ENCODE assay signal across 19 mouse cellular contexts in the genomic region with DNA sequence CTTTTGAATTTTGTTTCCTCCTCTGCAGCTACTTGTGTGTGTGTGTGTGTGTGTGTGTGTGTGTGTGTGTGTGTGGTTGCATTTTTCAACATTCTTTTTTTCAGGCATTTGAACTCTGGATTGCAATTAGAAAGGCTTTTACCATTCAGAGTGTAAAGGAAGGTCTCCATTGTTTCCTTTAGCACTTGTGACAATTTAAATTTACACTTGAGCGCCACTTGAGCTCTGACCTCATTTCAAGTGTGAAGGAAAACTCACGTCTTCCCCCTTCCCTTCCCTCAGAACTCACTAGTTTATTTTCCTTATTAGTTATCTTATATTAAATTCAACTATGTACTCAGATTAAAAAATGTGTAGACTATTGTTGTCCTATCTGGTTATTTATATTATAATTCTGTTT. TPM values are rescaled to one million over a fixed set of nuclear protein-coding genes. Genes with fewer than 3 reads are reported as not detected.
DNase-seq lines count a peak whose midpoint lies in the region; ATAC-seq and TF ChIP-seq lines count a peak whose summit lies in the region.
"Had no signal": no experiment of that assay in that cellular context is flagged by ENCODE, and none has a peak within 500 bp of the region (broad histone marks: within the 10 kb centered on the region; RNA-seq: fewer than 3 reads in every experiment).

No protein-coding gene starts in this region.

- no peaks in the 10 kb centered on the region for H3K36me3 ChIP-seq in lung, postnatal 0 days (ENCODE audit: insufficient read depth, low read length)
- H3K36me3 ChIP-seq in midbrain, embryonic 14.5 days (ENCODE audit: control insufficient read depth, insufficient read depth, low read length): no peaks in the 10 kb centered on the region
- H3K36me3 ChIP-seq: embryonic facial prominence, embryonic 10.5 days; embryonic facial prominence, embryonic 12.5 days; forebrain, embryonic 15.5 days had no signal

- TF ChIP-seq POLR2A in lung, adult 2 months (IDR thresholded peaks at IDR 0.05; ENCODE audit: borderline replicate concordance, extremely low read depth, low read depth, low read length): no peak

- TF ChIP-seq EP300 in lung, postnatal 0 days (IDR thresholded peaks at IDR 0.05): no peak

- H3K4me1 ChIP-seq in lung, adult 2 months (ENCODE audit: control insufficient read depth, insufficient read depth, low read length): peaks cover 8% of the 10 kb centered on the region; the same call in 1 of the 2 replicates
- H3K4me1 ChIP-seq in lung, postnatal 0 days (ENCODE audit: insufficient read depth, low read depth, low read length): peaks cover 4% of the 10 kb centered on the region
- peaks cover 14% of the 10 kb centered on the region; the same call in 1 of the 2 replicates for H3K4me1 ChIP-seq in midbrain, embryonic 14.5 days (ENCODE audit: control insufficient read depth, insufficient read depth, low read length)

- H3K4me3 ChIP-seq in lung, adult 2 months (replicated peaks; ENCODE audit: extremely low read depth, low read depth, low read length): no peak overlapping the region
- H3K4me3 ChIP-seq in lung, postnatal 0 days (ENCODE audit: low read depth, low read length): no peak overlapping the region
- no peak overlapping the region for H3K4me3 ChIP-seq in midbrain, embryonic 14.5 days (replicated peaks; ENCODE audit: low read depth, low read length)
- H3K4me3 ChIP-seq: embryonic facial prominence, embryonic 10.5 days; embryonic facial prominence, embryonic 12.5 days; forebrain, embryonic 13.5 days; forebrain, embryonic 15.5 days had no signal

- H3K9ac ChIP-seq in lung, postnatal 0 days (replicated peaks; ENCODE audit: low read depth): no peak overlapping the region
- H3K9ac ChIP-seq in midbrain, embryonic 14.5 days (replicated peaks; ENCODE audit: low read length): no peak overlapping the region
- H3K9ac ChIP-seq: embryonic facial prominence, embryonic 12.5 days; forebrain, embryonic 13.5 days; forebrain, embryonic 15.5 days had no signal

- H3K9me3 ChIP-seq in lung, postnatal 0 days (ENCODE audit: low read length): no peaks in the 10 kb centered on the region
- H3K9me3 ChIP-seq in midbrain, embryonic 14.5 days (ENCODE audit: control insufficient read depth, low read length): no peaks in the 10 kb centered on the region
- H3K9me3 ChIP-seq: embryonic facial prominence, embryonic 10.5 days; embryonic facial prominence, embryonic 12.5 days; forebrain, embryonic 13.5 days; forebrain, embryonic 15.5 days had no signal

- DNase-seq in lung, adult 18-20 months: peak; percentile 14 to 39
- no peak for DNase-seq in lung, adult 2 months
- peak; percentile 24 for DNase-seq in lung, postnatal 0 days (ENCODE audit: low spot score)
- no peak for DNase-seq in lung, postnatal 10 days
- DNase-seq in retina, embryonic 14.5 days (ENCODE audit: low spot score): peak; percentile 37
- DNase-seq in retina, postnatal 1 day: no peak
- DNase-seq in midbrain, embryonic 14.5 days: no peak
- DNase-seq: adrenal gland, adult 2 months; adrenal gland, postnatal 10 days; adrenal gland, postnatal 25 days; cerebellum, adult 11-12 months; cerebellum, adult 2 months; cerebellum, adult 9-10 months; cerebellum, postnatal 10 days; cerebellum, postnatal 25 days had no signal

- H3K27ac ChIP-seq in lung, postnatal 0 days (ENCODE audit: low read length): no peak overlapping the region
- H3K27ac ChIP-seq in midbrain, embryonic 14.5 days (replicated peaks; ENCODE audit: low read depth, low read length): no peak overlapping the region
- H3K27ac ChIP-seq: embryonic facial prominence, embryonic 10.5 days; embryonic facial prominence, embryonic 12.5 days; forebrain, embryonic 13.5 days; forebrain, embryonic 15.5 days had no signal

- no peak for ATAC-seq in lung, postnatal 0 days
- ATAC-seq in midbrain, embryonic 14.5 days (ENCODE audit: low FRiP score, low TSS enrichment): no peak
- ATAC-seq: forebrain, embryonic 13.5 days; forebrain, embryonic 15.5 days had no signal

- H3K27me3 ChIP-seq in lung, postnatal 0 days (replicated peaks; ENCODE audit: insufficient read depth, low read length): peaks cover 23% of the 10 kb centered on the region; the same call in 1 of the 2 replicates
- H3K27me3 ChIP-seq in midbrain, embryonic 14.5 days (ENCODE audit: control insufficient read depth, insufficient read depth, low read length): peaks cover 17% of the 10 kb centered on the region; the same call in 1 of the 2 replicates

- WGBS in lung, adult 2 months: 41% methylated on average over 2 of the region's 2 CpGs
- 34% methylated on average over 2 of the region's 2 CpGs for WGBS in lung, postnatal 0 days
- WGBS in midbrain, embryonic 14.5 days: 68% methylated on average over 2 of the region's 2 CpGs

- no peak for TF ChIP-seq CTCF in lung, adult 2 months (IDR thresholded peaks at IDR 0.05; ENCODE audit: insufficient read depth, low read length)
- no peak for TF ChIP-seq CTCF in lung, postnatal 0 days (IDR thresholded peaks at IDR 0.05)

- no peak overlapping the region for H3K4me2 ChIP-seq in lung, postnatal 0 days (replicated peaks; ENCODE audit: low read depth, low read length)
- no peak overlapping the region for H3K4me2 ChIP-seq in midbrain, embryonic 14.5 days (ENCODE audit: low read length)
- H3K4me2 ChIP-seq: embryonic facial prominence, embryonic 12.5 days; forebrain, embryonic 13.5 days; forebrain, embryonic 15.5 days had no signal

RNA-seq across cellular contexts. Expression of a gene that starts 2.8 kb away (rescaled TPM):
- polyA plus RNA-seq in lung, adult 2 months (2012; rRNA removed): 0.20 TPM in 2 replicates
- polyA plus RNA-seq in lung, postnatal 0 days (2015; fragmentation: Nextera tagmentation; extraction: Ambion mirVana): 2.7 and 3.1 TPM in 2 replicates
- polyA plus RNA-seq in midbrain, embryonic 14.5 days (2014; fragmentation: Nextera tagmentation; extraction: Ambion mirVana): 13.5 and 19.7 TPM in 2 replicates

Comparison
In these comparisons a context has a peak if more than half of its experiments do, and no peak if none do; other contexts are left out.
1. DNase-seq: peak in lung, adult 18-20 months (2 of 2), lung, postnatal 0 days (single experiment) and retina, embryonic 14.5 days (single experiment); none in lung, adult 2 months (single experiment), lung, postnatal 10 days (single experiment), retina, postnatal 1 day (single experiment) and midbrain, embryonic 14.5 days (single experiment).